Mouse (Mus musculus) CH12.LX (cell line): ENCODE measurements around the gene Sbds. TPM values are rescaled to one million over a fixed set of nuclear protein-coding genes. Genes with fewer than 3 reads are reported as not detected.
A peak's percentile ranks its signal among the peaks of the same experiment; 100 is the strongest.

ENCODE experiments used
- DNase-seq: peaks from one replicate; pipeline ENCODE4 v3.0.0-alpha.2; 2013; ENCODE audit errors: extremely low read depth
- H3K27ac ChIP-seq: 2 replicates; pipeline ENCODE4 v1.5.1; 2012; ENCODE audit warnings: low read depth, mild to moderate bottlenecking, control low read depth, moderate library complexity; ENCODE audit not compliant: insufficient read depth
- H3K27me3 ChIP-seq: replicated peaks from 2 replicates; pipeline ENCODE3; 2012; ENCODE audit warnings: inconsistent platforms
- H3K36me3 ChIP-seq, 2 experiments: replicated peaks in 1 of 2; 2 replicates each; pipeline versions ENCODE3 to v1.6.1; 2012; ENCODE audit warnings: inconsistent platforms in 1 of 2, low read length in 1 of 2, mild to moderate bottlenecking in 1 of 2, mixed read lengths in 1 of 2, moderate library complexity in 1 of 2; ENCODE audit not compliant: control insufficient read depth in 1 of 2, insufficient read depth in 1 of 2
- H3K4me1 ChIP-seq, 2 experiments: 2 replicates each; pipeline ENCODE4 v1.6.1; 2012; ENCODE audit warnings: inconsistent platforms in 1 of 2, moderate library complexity in 1 of 2; ENCODE audit not compliant: insufficient read depth in 2 of 2, control insufficient read depth in 1 of 2
- H3K4me2 ChIP-seq: 2 replicates; pipeline ENCODE4 v1.6.1; 2012; ENCODE audit warnings: low read depth, mild to moderate bottlenecking, control low read depth; ENCODE audit not compliant: poor library complexity, insufficient read depth, severe bottlenecking
- H3K4me3 ChIP-seq, 3 experiments: fragments of 150-350 bp in 1 of 3; sonication (generic) in 1 of 3; replicated peaks in 1 of 3; 2 replicates each; pipeline versions ENCODE3 to v1.5.1; 2011 to 2012; ENCODE audit warnings: low read depth in 2 of 3, low read length in 2 of 3, mild to moderate bottlenecking in 2 of 3, moderate library complexity in 2 of 3, control low read depth in 1 of 3, improper control_type of control experiment in 1 of 3, inconsistent platforms in 1 of 3, mixed read lengths in 1 of 3; ENCODE audit not compliant: poor library complexity in 1 of 3
- H3K79me2 ChIP-seq: replicated peaks from 2 replicates; pipeline ENCODE4 v1.6.1; 2012; ENCODE audit warnings: mild to moderate bottlenecking, moderate library complexity; ENCODE audit not compliant: control insufficient read depth, poor library complexity, insufficient read depth, severe bottlenecking; ENCODE audit errors: extremely low read depth
- H3K9ac ChIP-seq: 2 replicates; pipeline ENCODE4 v1.6.1; 2012; ENCODE audit warnings: low read depth, mild to moderate bottlenecking, control low read depth, moderate library complexity; ENCODE audit not compliant: insufficient read depth
- H3K9me3 ChIP-seq: replicated peaks from 2 replicates; pipeline ENCODE3; 2012; ENCODE audit warnings: low read length, inconsistent platforms, mixed read lengths
- BHLHE40 ChIP-seq: IDR thresholded peaks from 2 replicates; pipeline ENCODE4 v1.6.1; 2011; ENCODE audit warnings: mild to moderate bottlenecking, low read depth, low read length, improper control_type of control experiment
- CHD1 ChIP-seq: IDR thresholded peaks from 2 replicates; pipeline ENCODE4 v1.6.1; 2012; ENCODE audit warnings: low read depth, low read length, improper control_type of control experiment, inconsistent platforms
- CHD2 ChIP-seq: IDR thresholded peaks from 2 replicates; pipeline ENCODE4 v1.6.1; 2011; ENCODE audit warnings: low read length, improper control_type of control experiment
- CTCF ChIP-seq, 2 experiments: IDR thresholded peaks in 1 of 2; conservative IDR thresholded peaks in 1 of 2; 2 replicates each; pipeline ENCODE4 v1.5.1; 2011 to 2012; ENCODE audit warnings: low read depth in 2 of 2, low read length in 2 of 2, improper control_type of control experiment in 1 of 2, inconsistent platforms in 1 of 2, mild to moderate bottlenecking in 1 of 2, moderate library complexity in 1 of 2
- E2F4 ChIP-seq: IDR thresholded peaks from 2 replicates; pipeline ENCODE4 v1.6.1; 2011; ENCODE audit warnings: low read depth, low read length, improper control_type of control experiment; ENCODE audit not compliant: insufficient replicate concordance
- ELF1 ChIP-seq: IDR thresholded peaks from 2 replicates; pipeline ENCODE4 v1.6.1; 2014; ENCODE audit warnings: low read depth, mild to moderate bottlenecking, inconsistent platforms, low read length, improper control_type of control experiment
- EP300 ChIP-seq: IDR thresholded peaks from 2 replicates; pipeline ENCODE4 v1.6.1; 2011; ENCODE audit warnings: low read length, improper control_type of control experiment
- ETS1 ChIP-seq: conservative IDR thresholded peaks from 2 replicates; pipeline ENCODE4 v1.6.1; 2012; ENCODE audit warnings: low read depth, mild to moderate bottlenecking, inconsistent platforms, low read length, improper control_type of control experiment, moderate library complexity
- GABPA ChIP-seq: IDR thresholded peaks from 2 replicates; pipeline ENCODE4 v1.6.1; 2012; ENCODE audit warnings: low read depth, low read length, improper control_type of control experiment, inconsistent platforms; ENCODE audit not compliant: insufficient replicate concordance
- HCFC1 ChIP-seq: IDR thresholded peaks from 2 replicates; pipeline ENCODE4 v1.6.1; 2012; ENCODE audit warnings: low read depth, mild to moderate bottlenecking, inconsistent platforms, low read length, improper control_type of control experiment
- JUN ChIP-seq: IDR thresholded peaks from 2 replicates; pipeline ENCODE4 v1.6.1; 2011; ENCODE audit warnings: low read depth, mild to moderate bottlenecking, low read length, improper control_type of control experiment, moderate library complexity; ENCODE audit not compliant: insufficient read depth
- JUND ChIP-seq: conservative IDR thresholded peaks from 2 replicates; pipeline ENCODE4 v1.6.1; 2011; ENCODE audit warnings: low read depth, low read length, improper control_type of control experiment
- MAX ChIP-seq: IDR thresholded peaks from 2 replicates; pipeline ENCODE4 v1.6.1; 2011; ENCODE audit warnings: low read length, improper control_type of control experiment
- MAZ ChIP-seq: IDR thresholded peaks from 2 replicates; pipeline ENCODE4 v1.6.1; 2012; ENCODE audit warnings: low read depth, mild to moderate bottlenecking, inconsistent platforms, low read length, improper control_type of control experiment, moderate library complexity
- MEF2A ChIP-seq: IDR thresholded peaks from 2 replicates; pipeline ENCODE4 v1.6.1; 2014; ENCODE audit warnings: low read depth, mild to moderate bottlenecking, inconsistent platforms, low read length, improper control_type of control experiment, borderline replicate concordance
- MYC ChIP-seq: IDR thresholded peaks from 2 replicates; pipeline ENCODE4 v1.6.1; 2011; ENCODE audit warnings: low read depth, mild to moderate bottlenecking, improper control_type of control experiment, low read length
- NELFE ChIP-seq: IDR thresholded peaks from 2 replicates; pipeline ENCODE4 v1.6.1; 2011; ENCODE audit warnings: low read depth, low read length, improper control_type of control experiment
- NRF1 ChIP-seq: IDR thresholded peaks from 2 replicates; pipeline ENCODE4 v1.6.1; 2014; ENCODE audit warnings: low read depth, mild to moderate bottlenecking, inconsistent platforms, low read length, improper control_type of control experiment, moderate library complexity
- PAX5 ChIP-seq: IDR thresholded peaks from 2 replicates; pipeline ENCODE4 v1.6.1; 2012; ENCODE audit warnings: low read length, inconsistent platforms, mixed read lengths
- POLR2A ChIP-seq: IDR thresholded peaks from 2 replicates; pipeline ENCODE4 v1.6.1; 2011; ENCODE audit warnings: low read depth, mild to moderate bottlenecking, improper control_type of control experiment, low read length
- POLR2AphosphoS2 ChIP-seq: IDR thresholded peaks from 2 replicates; pipeline ENCODE4 v1.6.1; 2011; ENCODE audit warnings: low read depth, low read length, improper control_type of control experiment
- RAD21 ChIP-seq: IDR thresholded peaks from 2 replicates; pipeline ENCODE4 v1.6.1; 2011; ENCODE audit warnings: low read depth, mild to moderate bottlenecking, low read length, improper control_type of control experiment, moderate library complexity
- SMC3 ChIP-seq: IDR thresholded peaks from 2 replicates; pipeline ENCODE4 v1.6.1; 2011; ENCODE audit warnings: low read depth, low read length, improper control_type of control experiment
- TBP ChIP-seq: conservative IDR thresholded peaks from 2 replicates; pipeline ENCODE4 v1.6.1; 2011; ENCODE audit warnings: low read depth, low read length, improper control_type of control experiment
- TCF12 ChIP-seq: IDR thresholded peaks from 2 replicates; pipeline ENCODE4 v1.6.1; 2014; ENCODE audit warnings: low read depth, mild to moderate bottlenecking, inconsistent platforms, low read length, improper control_type of control experiment
- USF2 ChIP-seq: conservative IDR thresholded peaks from 2 replicates; pipeline ENCODE4 v1.6.1; 2011; ENCODE audit warnings: low read depth, low read length, improper control_type of control experiment
- ZC3H11A ChIP-seq: IDR thresholded peaks from 2 replicates; pipeline ENCODE4 v1.6.1; 2012; ENCODE audit warnings: low read depth, mild to moderate bottlenecking, inconsistent platforms, low read length, improper control_type of control experiment
- ZKSCAN1 ChIP-seq: IDR thresholded peaks from 2 replicates; pipeline ENCODE4 v1.6.1; 2012; ENCODE audit warnings: low read depth, inconsistent platforms, low read length, improper control_type of control experiment, borderline replicate concordance
- ZMIZ1 ChIP-seq: IDR thresholded peaks from 2 replicates; pipeline ENCODE4 v1.6.1; 2012; ENCODE audit warnings: low read depth, mild to moderate bottlenecking, inconsistent platforms, low read length, improper control_type of control experiment
- ZNF384 ChIP-seq: IDR thresholded peaks from 2 replicates; pipeline ENCODE4 v1.6.1; 2012; ENCODE audit warnings: low read depth, low read length, improper control_type of control experiment, inconsistent platforms
- dilution Hi-C: fragments of 300-500 bp; cut with MboI; formaldehyde crosslinking; loops from 2 replicates; pipeline ENCODE4 v1.14.3; 2020; ENCODE audit warnings: low sequenced_read_pairs; ENCODE audit not compliant: extremely low pct_unique_long_range_greater_than_20kb, extremely low pct_ligation_motif_present
- in situ Hi-C: fragments of 300-500 bp; cut with MboI; formaldehyde crosslinking; loops from 3 replicates; pipeline ENCODE4 v1.14.3; 2019; ENCODE audit warnings: low sequenced_read_pairs, low pct_ligation_motif_present, low pct_unique_long_range_greater_than_20kb, mixed read lengths
- polyA plus RNA-seq: library from polyadenylated mRNA; unstranded; fragments of >175 nt; gene quantifications from 2 replicates; pipeline ENCODE4 v1.2.1, GENCODE M21; 2012; ENCODE audit warnings: low read depth; ENCODE audit not compliant: insufficient read length
- total RNA-seq, 2 experiments: library from RNA; depleted of rRNA; stranded (reverse); fragments of 300-350 nt in 1 of 2; fragments of >200 nt in 1 of 2; gene quantifications; 2 replicates each; pipeline ENCODE4 v1.2.3; 2012 to 2014

Sbds gene
- total and polyA plus RNA-seq, 3 experiments = 37.0 to 81.2 (median 43.9) TPM

DNA sequence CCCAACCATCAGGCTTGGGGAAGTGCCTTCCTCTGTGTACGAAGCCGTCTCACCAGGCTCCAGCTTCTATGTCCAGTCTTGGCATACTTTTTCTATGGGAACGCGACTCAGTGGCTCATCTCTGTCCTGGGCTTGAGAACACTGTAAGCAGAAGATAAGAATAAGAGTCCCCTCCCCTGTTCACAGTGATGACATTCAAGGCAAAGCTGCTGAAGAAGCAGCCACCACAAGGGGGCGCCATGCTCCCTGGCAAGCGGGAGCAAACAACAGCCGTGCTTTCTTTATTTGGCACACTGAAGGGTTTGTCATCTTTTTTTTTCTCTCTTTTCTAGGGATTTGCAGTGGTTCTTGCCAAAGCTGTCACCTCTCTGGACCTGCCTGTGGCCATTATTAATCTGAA lies 11.3 kb upstream of the Sbds start:
- Histone ChIP-seq H3K9me3 (no peaks in the 10 kb centered on the region), H3K27ac (no peak overlapping the region), H3K4me3 (no peak overlapping the region), H3K4me2 (no peak overlapping the region), H3K36me3 (peaks cover 71 to 96% of the 10 kb centered on the region in 2 experiments), H3K4me1 (no peaks in the 10 kb centered on the region), H3K27me3 (no peaks in the 10 kb centered on the region), H3K9ac (no peak overlapping the region), H3K79me2 (peaks cover 3% of the 10 kb centered on the region; the same call in 1 of the 2 replicates)
- DNase-seq = no peak
- TF ChIP-seq ZC3H11A (no peak), CTCF (conservative IDR thresholded peaks at IDR 0.05 in 1 of 2, IDR thresholded peaks at IDR 0.05 in 1 of 2; ENCODE audit: low read depth in 2 of 2, low read length in 2 of 2) (peak; percentile 36 to 50; a peak in 3 of 4 replicates)
- in situ Hi-C loops (loop anchor here (5.0 kb wide), 1 partner anchor 586 kb away; no protein-coding TSS in a partner anchor), dilution Hi-C loops (no loop called here)

DNA sequence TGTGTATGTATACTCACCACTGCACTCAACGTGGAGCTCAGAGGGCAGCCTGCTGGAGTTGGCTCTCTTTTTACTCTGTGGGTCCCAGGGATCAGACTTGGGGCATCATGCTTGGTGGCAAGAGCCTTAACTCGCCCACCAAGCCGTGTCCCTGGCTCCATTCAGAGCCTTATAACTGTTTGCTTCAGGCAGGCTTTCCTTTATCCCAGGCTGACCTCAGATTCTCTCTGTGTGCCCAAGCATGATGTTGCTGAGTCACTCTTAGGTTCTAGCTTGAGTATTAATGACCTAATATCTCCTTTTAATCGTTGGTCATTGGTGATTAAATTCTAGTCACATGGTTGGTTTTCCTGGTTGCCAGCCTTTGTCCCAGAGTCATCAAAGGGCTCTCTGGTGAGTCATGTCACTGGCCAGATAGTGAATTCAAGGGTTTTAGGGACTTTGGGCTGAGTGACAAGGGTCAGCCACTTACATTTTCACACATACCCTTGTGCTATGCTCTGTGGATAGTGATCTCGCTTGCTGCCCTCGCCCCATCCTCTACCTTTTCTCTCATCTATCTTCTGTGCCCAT lies 9.2 kb upstream of the Sbds start:
- peaks cover 0 to 5% of the 10 kb centered on the region in 2 experiments; a peak in 2 of 4 replicates for H3K4me1 ChIP-seq
- H3K4me3 ChIP-seq = no peak overlapping the region

GRCm38 (mm10) chr5:130263454-130263853 lies 8.1 kb upstream of the Sbds start:
- Histone ChIP-seq H3K79me2 (peaks cover 6% of the 10 kb centered on the region; the same call in 1 of the 2 replicates), H3K4me3 (no peak overlapping the region), H3K4me2 (no peak overlapping the region), H3K27me3 (no peaks in the 10 kb centered on the region), H3K4me1 (peaks cover 0 to 8% of the 10 kb centered on the region in 2 experiments; a peak in 2 of 4 replicates), H3K36me3 (peaks cover 50 to 80% of the 10 kb centered on the region in 2 experiments), H3K9me3 (no peaks in the 10 kb centered on the region), H3K9ac (no peak overlapping the region), H3K27ac (no peak overlapping the region)
- dilution Hi-C loops = no loop called here
- no peak for DNase-seq
- TF ChIP-seq USF2 (no peak), EP300 (no peak), ELF1 (no peak), JUN (no peak), ZC3H11A (no peak), ETS1 (no peak), PAX5 (no peak), RAD21 (peak; percentile 46), BHLHE40 (no peak), E2F4 (no peak), CTCF (conservative IDR thresholded peaks at IDR 0.05 in 1 of 2, IDR thresholded peaks at IDR 0.05 in 1 of 2; ENCODE audit: low read depth in 2 of 2, low read length in 2 of 2) (peak in 1 of 2 experiments; percentile 51; a peak in 3 of 4 replicates), POLR2AphosphoS2 (no peak), ZNF384 (peak; percentile 60), JUND (no peak), ZMIZ1 (no peak), CHD2 (no peak)
- in situ Hi-C loops = no loop called here

More for the DNA sequence above, 9.2 kb upstream of the Sbds start:
- Histone ChIP-seq H3K27me3 (no peaks in the 10 kb centered on the region), H3K79me2 (peaks cover 5% of the 10 kb centered on the region; the same call in 1 of the 2 replicates), H3K9me3 (no peaks in the 10 kb centered on the region), H3K27ac (no peak overlapping the region), H3K4me2 (no peak overlapping the region), H3K9ac (no peak overlapping the region), H3K36me3 (peaks cover 59 to 86% of the 10 kb centered on the region in 2 experiments)
- in situ Hi-C loops = loop anchor here (5.0 kb wide), 1 partner anchor 588 kb away; no protein-coding TSS in a partner anchor
- dilution Hi-C loops = no loop called here
- no peak for DNase-seq
- TF ChIP-seq MEF2A (no peak), NRF1 (no peak), JUN (no peak), GABPA (no peak), SMC3 (no peak), HCFC1 (no peak), CHD1 (no peak), ZMIZ1 (no peak), CHD2 (no peak), MYC (no peak), POLR2A (no peak), NELFE (no peak), TCF12 (no peak), MAZ (no peak), MAX (no peak), ZKSCAN1 (no peak), TBP (no peak), USF2 (no peak)
